Mouse (Mus musculus) stomach, embryonic 15.5 days (tissue): ENCODE results near the gene Slco1c1. TPM values are rescaled to one million over a fixed set of nuclear protein-coding genes. Genes with fewer than 3 reads are reported as not detected.

Source experiments
- ATAC-seq: fragments of 200-750 bp; cut with Nextera tagmentation; 2 replicates; pipeline ENCODE4 v1.8.0; 2017; ENCODE audit warnings: low read depth, moderate number of reproducible peaks, moderate TSS enrichment; ENCODE audit not compliant: insufficient read depth, low FRiP score
- H3K27ac ChIP-seq: fragments of 300-500 bp; sonication (generic); 2 replicates; pipeline ENCODE4 v1.5.1; 2015; ENCODE audit warnings: mild to moderate bottlenecking, inconsistent platforms
- H3K27me3 ChIP-seq: fragments of 300-500 bp; sonication (generic); replicated peaks from 2 replicates; pipeline ENCODE4 v1.6.1; 2015; ENCODE audit warnings: inconsistent platforms
- H3K36me3 ChIP-seq: fragments of 300-500 bp; sonication (generic); 2 replicates; pipeline ENCODE4 v1.6.1; 2015; ENCODE audit warnings: inconsistent platforms
- H3K4me1 ChIP-seq: fragments of 300-500 bp; sonication (generic); 2 replicates; pipeline ENCODE4 v1.6.1; 2015; ENCODE audit warnings: inconsistent platforms
- H3K4me2 ChIP-seq: fragments of 300-500 bp; sonication (generic); 2 replicates; pipeline ENCODE4 v1.6.1; 2015; ENCODE audit warnings: mild to moderate bottlenecking, inconsistent platforms
- H3K4me3 ChIP-seq: fragments of 300-500 bp; sonication (generic); replicated peaks from 2 replicates; pipeline ENCODE4 v1.5.1; 2015; ENCODE audit warnings: inconsistent platforms
- H3K9ac ChIP-seq: fragments of 300-500 bp; sonication (generic); 2 replicates; pipeline ENCODE4 v1.6.1; 2015; ENCODE audit warnings: inconsistent platforms
- H3K9me3 ChIP-seq: fragments of 300-500 bp; sonication (generic); 2 replicates; pipeline ENCODE4 v1.6.1; 2016; ENCODE audit warnings: inconsistent platforms
- WGBS: fragments of 180-500 bp; shearing (Covaris S2); methylation state at CpG from one replicate; pipeline ENCODE4 v1.1.7; 2015; 5-methylcytosine and 5-hydroxymethylcytosine counted together
- polyA plus RNA-seq: library from polyadenylated mRNA; unstranded; fragments of >200 nt; fragmentation: Nextera tagmentation; extraction: Ambion mirVana; gene quantifications from 2 replicates; pipeline ENCODE4 v1.2.1, GENCODE M21; 2015

The Slco1c1 gene
- polyA plus RNA-seq, 1 experiment from 2014 or later, result 0.05 TPM

DNA sequence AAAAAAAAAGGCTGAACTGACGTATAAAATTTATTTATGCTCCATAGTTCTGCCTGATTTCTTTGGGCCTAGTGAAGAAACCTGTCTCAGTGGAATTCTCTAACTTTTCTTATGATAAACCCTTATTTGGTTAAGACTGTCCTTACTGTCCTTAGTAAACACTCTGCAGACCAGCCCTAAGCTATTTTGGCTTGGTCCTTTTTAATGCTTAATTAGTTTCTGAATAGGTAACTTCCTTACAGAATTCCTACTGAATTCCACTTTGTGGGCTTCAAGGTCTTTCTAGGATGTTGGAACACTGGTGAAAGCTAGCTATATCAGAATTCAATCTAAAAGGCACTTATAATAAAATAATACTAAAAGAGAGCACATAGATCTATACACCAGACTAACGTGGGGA lies 71.9 kb downstream of the Slco1c1 start:
- Histone ChIP-seq H3K36me3 (no peaks in the 10 kb centered on the region), H3K27me3 (no peaks in the 10 kb centered on the region), H3K27ac (no peak overlapping the region), H3K9me3 (no peaks in the 10 kb centered on the region), H3K9ac (no peak overlapping the region), H3K4me3 (no peak overlapping the region), H3K4me2 (no peak overlapping the region), H3K4me1 (no peaks in the 10 kb centered on the region)
- WGBS, result 88% methylated on average over 2 of the region's 2 CpGs
- ATAC-seq, result no peak

DNA sequence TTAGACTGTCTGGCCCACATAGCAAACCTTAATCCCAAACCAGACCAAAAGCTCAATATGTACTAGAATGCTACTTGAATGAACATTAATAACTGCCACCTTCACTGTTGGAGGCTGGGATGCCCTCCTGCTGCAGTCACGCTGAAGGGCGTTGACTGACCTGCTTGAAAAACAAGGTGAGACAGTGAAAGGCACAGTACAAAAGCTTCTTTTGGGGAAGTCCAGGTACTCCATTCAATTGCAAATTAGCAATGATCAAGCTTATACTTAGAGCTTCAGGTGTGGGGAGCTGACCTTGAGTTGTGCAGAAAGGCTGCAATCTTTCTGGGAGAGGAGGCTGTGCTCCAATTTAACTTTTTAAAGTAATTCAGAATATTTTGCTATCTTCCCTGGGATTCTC lies 72.9 kb downstream of the Slco1c1 start:
- no peaks in the 10 kb centered on the region for H3K27me3 ChIP-seq
- ATAC-seq, result no peak
- H3K4me3 ChIP-seq, result no peak overlapping the region
- H3K9ac ChIP-seq, result no peak overlapping the region
- no peaks in the 10 kb centered on the region for H3K4me1 ChIP-seq
- WGBS, result 100% methylated on average over 2 of the region's 2 CpGs
- H3K4me2 ChIP-seq, result no peak overlapping the region
- no peaks in the 10 kb centered on the region for H3K36me3 ChIP-seq
- H3K9me3 ChIP-seq, result no peaks in the 10 kb centered on the region
- no peak overlapping the region for H3K27ac ChIP-seq

DNA sequence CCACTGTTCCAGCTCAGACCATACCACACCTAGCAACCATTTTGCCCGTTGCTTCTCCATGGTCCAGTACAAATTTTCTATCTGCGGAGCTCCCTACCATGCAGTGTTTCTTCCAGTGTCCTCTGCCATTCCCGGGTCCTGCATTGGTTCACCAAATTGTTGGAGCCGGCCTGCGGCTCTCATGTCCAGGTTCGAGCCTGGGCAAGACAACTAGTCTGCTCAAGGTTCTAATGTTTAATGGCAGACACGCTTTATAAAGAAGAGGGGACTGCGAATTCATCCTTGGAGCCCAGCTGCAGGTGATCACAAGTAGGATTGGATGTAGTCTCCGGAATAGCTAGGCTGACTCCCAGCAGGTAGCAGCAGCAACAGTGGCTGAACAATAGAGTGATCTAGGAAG lies 76.8 kb downstream of the Slco1c1 start:
- no peak overlapping the region for H3K27ac ChIP-seq
- no peaks in the 10 kb centered on the region for H3K36me3 ChIP-seq
- H3K27me3 ChIP-seq, result no peaks in the 10 kb centered on the region
- no peak overlapping the region for H3K4me2 ChIP-seq
- H3K4me1 ChIP-seq, result no peaks in the 10 kb centered on the region
- no peaks in the 10 kb centered on the region for H3K9me3 ChIP-seq
- H3K4me3 ChIP-seq, result no peak overlapping the region
- 70% methylated on average over 9 of the region's 9 CpGs for WGBS
- H3K9ac ChIP-seq, result no peak overlapping the region
- no peak for ATAC-seq

DNA sequence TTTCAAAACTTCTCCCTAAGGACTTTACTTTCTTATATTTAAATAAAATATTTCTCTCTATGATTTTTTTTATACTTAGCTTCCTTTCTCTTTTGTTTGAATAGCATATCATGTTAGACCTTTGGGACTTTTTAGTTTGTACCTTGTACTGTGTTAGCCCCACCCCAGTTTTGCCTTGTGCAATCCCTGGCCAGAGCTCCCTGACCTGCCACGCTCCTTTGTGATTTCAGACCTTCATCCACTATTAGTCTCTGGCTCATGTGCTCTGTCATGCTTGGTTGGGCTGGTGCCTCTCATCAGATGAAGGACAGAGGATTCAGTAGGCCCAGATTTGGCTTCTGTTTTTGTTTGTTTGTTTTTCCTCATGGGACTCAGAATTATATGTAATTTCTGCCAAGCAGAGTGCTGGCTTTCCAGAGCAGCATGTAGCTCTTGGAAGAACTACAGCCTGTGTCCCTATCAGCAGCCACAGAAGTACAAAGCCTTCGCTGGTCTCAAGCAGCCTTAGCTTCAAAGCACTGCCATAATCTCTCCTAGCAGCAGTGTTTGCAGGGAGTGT lies 86.6 kb downstream of the Slco1c1 start:
- 75% methylated on average over 2 of the region's 2 CpGs for WGBS
- peak; percentile 47; the same call in 1 of the 2 replicates for ATAC-seq

DNA sequence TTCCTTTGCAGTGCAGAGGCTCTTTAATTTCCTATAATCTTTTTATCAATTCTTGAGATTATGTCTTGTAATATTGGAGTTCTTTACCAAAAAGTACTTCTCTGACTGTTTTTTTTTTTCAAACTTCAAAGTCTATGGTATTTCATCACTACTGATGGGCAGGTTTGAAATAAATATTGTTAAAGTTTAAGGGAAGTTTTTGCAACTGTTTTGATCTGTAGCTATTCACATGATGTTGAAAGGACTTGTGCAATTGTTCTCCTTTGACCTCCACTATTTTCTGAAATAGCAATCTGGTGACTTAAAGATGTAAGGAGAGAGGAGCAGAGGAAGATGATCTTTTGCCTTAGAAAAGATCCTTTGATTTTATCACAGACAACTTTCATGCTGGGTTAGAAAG lies 89.8 kb downstream of the Slco1c1 start:
- H3K9me3 ChIP-seq, result no peaks in the 10 kb centered on the region
- no peak overlapping the region for H3K27ac ChIP-seq
- no peaks in the 10 kb centered on the region for H3K27me3 ChIP-seq
- H3K4me1 ChIP-seq, result no peaks in the 10 kb centered on the region
- no peak overlapping the region for H3K4me3 ChIP-seq
- H3K4me2 ChIP-seq, result no peak overlapping the region
- H3K9ac ChIP-seq, result no peak overlapping the region
- no peak for ATAC-seq
- no peaks in the 10 kb centered on the region for H3K36me3 ChIP-seq

More for the DNA sequence above, 86.6 kb downstream of the Slco1c1 start:
- H3K9ac ChIP-seq, result no peak overlapping the region
- no peaks in the 10 kb centered on the region for H3K4me1 ChIP-seq
- H3K4me3 ChIP-seq, result no peak overlapping the region
- no peaks in the 10 kb centered on the region for H3K9me3 ChIP-seq
- H3K27me3 ChIP-seq, result no peaks in the 10 kb centered on the region
- H3K4me2 ChIP-seq, result no peak overlapping the region
- H3K27ac ChIP-seq, result no peak overlapping the region
- no peaks in the 10 kb centered on the region for H3K36me3 ChIP-seq

DNA sequence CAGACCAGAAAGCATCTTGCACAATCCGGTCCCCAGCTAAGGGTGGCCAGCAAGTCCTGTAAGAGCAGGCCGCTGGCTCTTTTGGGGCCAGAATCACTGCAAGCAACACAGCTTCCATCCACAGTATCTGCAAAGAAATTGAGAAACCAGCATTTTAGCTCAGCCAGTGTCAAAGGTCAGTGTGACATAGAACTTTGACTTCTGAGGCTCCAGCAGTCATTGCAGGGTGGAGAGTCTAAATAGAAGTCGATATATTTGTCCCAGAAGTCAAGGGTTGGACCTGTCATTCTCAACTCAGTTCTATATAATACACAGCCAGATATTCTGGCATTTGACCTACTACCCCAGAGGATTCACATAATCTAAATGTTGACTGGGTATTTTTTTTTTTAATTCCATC lies 91.2 kb downstream of the Slco1c1 start:
- no peaks in the 10 kb centered on the region for H3K4me1 ChIP-seq
- no peaks in the 10 kb centered on the region for H3K9me3 ChIP-seq
- H3K4me3 ChIP-seq, result no peak overlapping the region
- H3K4me2 ChIP-seq, result no peak overlapping the region
- no peaks in the 10 kb centered on the region for H3K36me3 ChIP-seq
- H3K27me3 ChIP-seq, result no peaks in the 10 kb centered on the region
- ATAC-seq, result no peak
- no peak overlapping the region for H3K27ac ChIP-seq
- no peak overlapping the region for H3K9ac ChIP-seq
- 85% methylated on average over 3 of the region's 3 CpGs for WGBS

Other genes with a start within 250 kb of the Slco1c1 start
- gene Slco1b2, start 105.2 kb downstream of the Slco1c1 start, polyA plus RNA-seq, result 0.06 and 0.22 TPM in 2 replicates
- gene Gm5724, start 249.4 kb downstream of the Slco1c1 start, polyA plus RNA-seq, result not detected in 2 replicates